Mouse (Mus musculus): ENCODE data around the gene Brwd1. TPM values are rescaled to one million over a fixed set of nuclear protein-coding genes. Genes with fewer than 3 reads are reported as not detected.
"Not testable (repeated sequence)": the region's sequence is repeated elsewhere in the genome, so short reads cannot be mapped to it uniquely, and the experiment has no call there.

Brwd1 gene
- total and polyA plus RNA-seq, 2 experiments from 2014 or later, result 145 to 196 TPM

DNA sequence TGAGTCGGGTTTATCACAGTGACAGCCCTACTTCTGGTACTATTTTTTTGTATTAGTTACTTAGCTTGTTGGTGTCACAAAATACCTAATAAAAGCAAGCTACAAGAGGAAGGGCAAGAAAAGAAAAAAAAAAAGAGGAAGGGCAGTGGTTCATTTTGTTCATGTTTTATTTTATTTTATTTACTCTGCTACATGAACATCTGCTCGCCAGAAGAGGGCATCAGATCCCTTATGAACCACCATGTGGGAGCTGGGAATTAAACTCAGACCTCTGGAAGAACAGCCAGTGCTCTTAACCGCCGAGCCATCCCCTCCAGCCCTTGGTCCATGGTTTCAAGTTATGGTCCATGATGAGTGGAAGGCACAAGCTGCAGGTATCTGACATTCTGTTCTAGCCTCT is 32.4 kb upstream of the Brwd1 start:
- ATAC-seq, result no peak
- no peak for DNase-seq
- 51% methylated on average over 4 of the region's 4 CpGs for WGBS
- H3K36me3 ChIP-seq (ENCODE audit: insufficient read depth), result peaks cover 18% of the 10 kb centered on the region
- H3K4me2 ChIP-seq (ENCODE audit: low read depth), result no peak overlapping the region
- no peaks in the 10 kb centered on the region for H3K9me3 ChIP-seq (ENCODE audit: low read length)
- no peak overlapping the region for H3K27ac ChIP-seq (ENCODE audit: low read depth, low read length)
- TF ChIP-seq CTCF (IDR thresholded peaks at IDR 0.05; ENCODE audit: low read depth), result no peak
- no peaks in the 10 kb centered on the region for H3K27me3 ChIP-seq (ENCODE audit: insufficient read depth, low read length)
- no peaks in the 10 kb centered on the region for H3K4me1 ChIP-seq (ENCODE audit: insufficient read depth)
- H3K9ac ChIP-seq, result no peak overlapping the region
- H3K4me3 ChIP-seq (ENCODE audit: low read depth, low read length), result no peak overlapping the region

DNA sequence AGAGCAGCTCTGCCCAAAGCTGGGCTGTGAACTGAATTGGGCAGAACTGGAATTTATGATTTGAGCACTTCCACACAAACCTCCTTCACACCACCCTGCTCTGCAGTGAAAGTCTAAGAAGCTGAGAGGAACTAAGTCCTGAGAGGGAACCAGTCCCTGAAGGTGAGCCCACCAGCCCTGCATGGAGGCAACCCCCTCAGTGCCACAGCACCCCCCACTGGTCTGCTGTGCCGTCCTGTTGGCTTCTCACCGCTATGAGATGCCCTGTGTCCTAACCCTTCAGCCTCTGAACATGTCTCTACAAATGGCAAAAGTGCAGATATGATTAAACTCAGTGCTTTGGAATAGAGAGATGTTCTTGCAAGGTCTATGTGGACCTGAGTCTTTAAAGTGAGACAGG is 30.4 kb upstream of the Brwd1 start:
- H3K4me2 ChIP-seq (ENCODE audit: low read depth), result no peak overlapping the region
- H3K4me1 ChIP-seq (ENCODE audit: insufficient read depth), result no peaks in the 10 kb centered on the region
- H3K27ac ChIP-seq (ENCODE audit: low read depth, low read length), result no peak overlapping the region
- no peak overlapping the region for H3K4me3 ChIP-seq (ENCODE audit: low read depth, low read length)
- no peak for TF ChIP-seq CTCF (IDR thresholded peaks at IDR 0.05; ENCODE audit: low read depth)
- peaks cover 1% of the 10 kb centered on the region; the same call in 1 of the 2 replicates for H3K36me3 ChIP-seq (ENCODE audit: insufficient read depth)
- DNase-seq (no peak), ATAC-seq (no peak)
- no peak overlapping the region for H3K9ac ChIP-seq
- H3K9me3 ChIP-seq (ENCODE audit: low read length), result no peaks in the 10 kb centered on the region
- H3K27me3 ChIP-seq (ENCODE audit: insufficient read depth, low read length), result no peaks in the 10 kb centered on the region
- 57% methylated on average over 2 of the region's 2 CpGs for WGBS

DNA sequence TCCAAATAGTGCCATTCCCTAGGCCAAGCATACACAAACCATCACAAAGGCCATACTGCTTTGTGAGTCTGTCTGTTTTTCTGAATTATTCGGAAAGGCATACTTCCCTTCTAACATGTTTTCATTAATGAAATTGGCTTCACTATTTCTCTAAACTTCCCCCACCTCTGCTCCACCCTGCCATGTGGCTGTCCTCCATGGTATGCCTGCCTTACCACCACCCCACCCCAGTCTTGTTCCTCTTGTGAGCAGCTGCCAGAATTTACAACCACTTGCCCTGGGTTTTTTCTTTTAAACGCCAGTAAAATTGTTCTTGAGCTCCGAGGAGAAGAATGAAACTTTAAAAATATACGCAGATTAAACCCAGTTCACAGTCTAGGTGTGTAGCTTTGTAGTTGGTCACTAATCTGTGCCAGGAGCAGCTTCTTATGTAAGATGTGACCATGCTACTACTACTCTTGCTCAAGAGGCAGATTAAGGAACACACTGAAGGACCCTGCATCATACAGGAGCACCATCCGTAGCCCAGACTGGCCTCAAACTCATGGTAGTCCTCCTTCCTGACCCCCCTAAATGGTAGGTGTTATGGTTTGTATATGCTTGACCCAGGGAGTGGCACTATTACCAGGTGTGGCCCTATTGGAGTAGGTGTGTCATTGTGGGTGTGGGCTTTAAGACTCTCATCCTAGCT is 28.5 kb upstream of the Brwd1 start:
- ATAC-seq, result no peak
- TF ChIP-seq CTCF (IDR thresholded peaks at IDR 0.05; ENCODE audit: low read depth), result no peak
- no peak overlapping the region for H3K4me2 ChIP-seq (ENCODE audit: low read depth)
- no peak for DNase-seq
- no peaks in the 10 kb centered on the region for H3K9me3 ChIP-seq (ENCODE audit: low read length)
- 86% methylated on average over 5 of the region's 5 CpGs for WGBS
- H3K4me1 ChIP-seq (ENCODE audit: insufficient read depth), result no peaks in the 10 kb centered on the region
- H3K4me3 ChIP-seq (ENCODE audit: low read depth, low read length), result no peak overlapping the region
- H3K27ac ChIP-seq (ENCODE audit: low read depth, low read length), result no peak overlapping the region
- no peaks in the 10 kb centered on the region for H3K36me3 ChIP-seq (ENCODE audit: insufficient read depth)
- no peak overlapping the region for H3K9ac ChIP-seq
- no peaks in the 10 kb centered on the region for H3K27me3 ChIP-seq (ENCODE audit: insufficient read depth, low read length)

DNA sequence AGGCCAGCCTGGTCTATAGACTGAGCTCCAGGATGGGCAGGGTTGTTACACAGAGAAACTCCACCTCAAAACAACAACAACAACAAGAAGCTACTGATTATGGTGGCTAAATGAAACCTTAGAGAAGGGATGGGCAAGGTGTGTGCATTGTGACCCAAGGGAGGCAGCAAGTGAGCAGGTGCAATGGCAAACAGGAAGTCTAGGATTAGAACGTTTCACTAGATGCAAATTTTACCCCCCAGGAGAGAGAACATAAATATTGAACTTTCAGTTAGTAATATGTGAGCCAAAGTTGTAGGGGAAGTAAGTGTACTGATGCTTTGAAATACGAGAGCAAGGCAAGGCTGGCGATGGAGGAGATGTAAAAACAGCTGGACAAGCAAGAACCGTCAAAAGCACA is 27.3 kb upstream of the Brwd1 start:
- 68% methylated on average over 4 of the region's 4 CpGs for WGBS
- no peak overlapping the region for H3K9ac ChIP-seq
- no peaks in the 10 kb centered on the region for H3K9me3 ChIP-seq (ENCODE audit: low read length)
- no peak for DNase-seq
- H3K4me3 ChIP-seq (ENCODE audit: low read depth, low read length), result no peak overlapping the region
- H3K27ac ChIP-seq (ENCODE audit: low read depth, low read length), result no peak overlapping the region
- no peak for TF ChIP-seq CTCF (IDR thresholded peaks at IDR 0.05; ENCODE audit: low read depth)
- no peaks in the 10 kb centered on the region for H3K36me3 ChIP-seq (ENCODE audit: insufficient read depth)
- H3K27me3 ChIP-seq (ENCODE audit: insufficient read depth, low read length), result no peaks in the 10 kb centered on the region
- H3K4me1 ChIP-seq (ENCODE audit: insufficient read depth), result no peaks in the 10 kb centered on the region
- no peak overlapping the region for H3K4me2 ChIP-seq (ENCODE audit: low read depth)
- ATAC-seq, result no peak

DNA sequence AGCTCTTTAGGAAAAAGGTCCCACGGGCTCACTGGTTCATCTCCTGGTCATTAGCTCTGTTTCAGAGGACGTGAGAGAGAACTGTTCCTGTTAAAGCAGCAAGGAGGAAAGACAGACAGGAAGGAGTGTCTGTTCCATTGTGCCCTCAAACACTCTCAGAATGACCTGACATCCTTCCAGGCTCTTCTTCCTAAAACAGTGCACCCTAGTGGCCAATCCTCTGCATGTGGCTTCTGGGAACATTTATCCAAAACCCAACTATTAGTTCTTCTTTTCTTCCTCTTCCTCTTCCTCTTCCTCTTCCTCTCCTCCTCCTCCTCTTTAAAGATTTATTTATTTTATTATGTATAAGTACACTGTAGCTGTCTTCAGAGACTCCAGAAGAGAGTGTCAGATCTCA is 20.7 kb upstream of the Brwd1 start:
- no peaks in the 10 kb centered on the region for H3K4me1 ChIP-seq (ENCODE audit: insufficient read depth)
- ATAC-seq (no peak), DNase-seq (no peak)
- no peak overlapping the region for H3K4me3 ChIP-seq (ENCODE audit: low read depth, low read length)
- no peak overlapping the region for H3K27ac ChIP-seq (ENCODE audit: low read depth, low read length)
- no peak overlapping the region for H3K9ac ChIP-seq
- 47% methylated on average over 2 of the region's 2 CpGs for WGBS
- H3K27me3 ChIP-seq (ENCODE audit: insufficient read depth, low read length), result no peaks in the 10 kb centered on the region
- H3K9me3 ChIP-seq (ENCODE audit: low read length), result no peaks in the 10 kb centered on the region
- peak; percentile 56 for TF ChIP-seq CTCF (IDR thresholded peaks at IDR 0.05; ENCODE audit: low read depth)
- H3K4me2 ChIP-seq (ENCODE audit: low read depth), result no peak overlapping the region
- no peaks in the 10 kb centered on the region for H3K36me3 ChIP-seq (ENCODE audit: insufficient read depth)

DNA sequence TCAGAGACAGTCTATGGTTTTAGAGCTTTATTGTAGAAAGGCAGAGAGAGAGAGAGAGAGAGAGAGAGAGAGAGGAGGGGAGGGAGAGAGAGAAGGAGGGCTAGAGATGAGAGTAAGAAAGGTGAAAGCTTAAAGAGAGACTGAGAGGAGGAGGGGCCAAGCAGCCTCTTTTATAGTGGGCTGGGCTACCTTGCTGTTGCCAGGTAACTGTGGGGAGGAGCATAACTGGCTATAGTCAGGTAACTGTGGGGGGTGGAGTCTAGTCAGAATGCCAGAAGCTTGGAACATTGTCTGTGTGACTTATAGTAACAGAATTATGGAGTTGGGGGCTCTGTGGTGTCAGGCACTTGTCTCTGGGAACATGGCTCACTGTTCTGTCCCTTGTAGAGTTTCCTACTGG is 15.5 kb upstream of the Brwd1 start:
- not testable (repeated sequence) for H3K27me3 ChIP-seq (ENCODE audit: insufficient read depth, low read length); H3K4me3 ChIP-seq (ENCODE audit: low read depth, low read length); ATAC-seq

DNA sequence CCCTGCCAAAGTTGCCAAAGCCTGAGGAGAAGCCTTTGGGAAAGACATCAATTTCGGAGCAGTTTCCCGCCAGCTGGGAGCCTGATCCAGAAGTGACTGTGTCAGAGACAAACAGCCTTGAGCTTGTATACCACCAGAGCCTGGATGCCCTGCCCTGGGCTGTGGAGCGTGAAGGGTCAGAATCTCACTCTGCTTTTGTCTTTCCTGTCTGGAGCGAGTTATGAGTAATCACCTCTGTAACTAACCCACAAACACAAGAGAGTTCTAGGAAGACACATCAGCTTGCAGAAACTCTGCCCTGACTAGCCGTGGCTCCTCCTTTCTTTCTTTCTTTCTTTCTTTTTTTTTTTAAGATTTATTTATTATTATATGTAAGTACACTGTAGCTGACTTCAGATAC is 13.6 kb upstream of the Brwd1 start:
- TF ChIP-seq CTCF (IDR thresholded peaks at IDR 0.05; ENCODE audit: low read depth), result no peak
- WGBS, result 92% methylated on average over 5 of the region's 5 CpGs
- DNase-seq (no peak), ATAC-seq (no peak)
- H3K4me3 ChIP-seq (ENCODE audit: low read depth, low read length), result no peak overlapping the region
- H3K4me1 ChIP-seq (ENCODE audit: insufficient read depth), result no peaks in the 10 kb centered on the region
- H3K9ac ChIP-seq, result no peak overlapping the region
- H3K36me3 ChIP-seq (ENCODE audit: insufficient read depth), result no peaks in the 10 kb centered on the region
- no peak overlapping the region for H3K4me2 ChIP-seq (ENCODE audit: low read depth)
- H3K9me3 ChIP-seq (ENCODE audit: low read length), result no peaks in the 10 kb centered on the region
- no peak overlapping the region for H3K27ac ChIP-seq (ENCODE audit: low read depth, low read length)
- no peaks in the 10 kb centered on the region for H3K27me3 ChIP-seq (ENCODE audit: insufficient read depth, low read length)

More for the DNA sequence above, 15.5 kb upstream of the Brwd1 start:
- not testable (repeated sequence) for H3K4me2 ChIP-seq (ENCODE audit: low read depth); H3K9ac ChIP-seq; H3K36me3 ChIP-seq (ENCODE audit: insufficient read depth); H3K9me3 ChIP-seq (ENCODE audit: low read length); DNase-seq; H3K4me1 ChIP-seq (ENCODE audit: insufficient read depth); H3K27ac ChIP-seq (ENCODE audit: low read depth, low read length)

Measured in forebrain, postnatal 0 days (tissue).